Mouse (Mus musculus) embryonic facial prominence, embryonic 15.5 days (tissue): ENCODE data around the gene Dlgap1. TPM values are rescaled to one million over a fixed set of nuclear protein-coding genes. Genes with fewer than 3 reads are reported as not detected.

Experiments used
- ATAC-seq: fragments of 200-750 bp; cut with Nextera tagmentation; 2 replicates; pipeline ENCODE4 v1.8.0; 2017; ENCODE audit warnings: low read depth, moderate TSS enrichment; ENCODE audit not compliant: insufficient number of reproducible peaks, low FRiP score, low TSS enrichment
- H3K27ac ChIP-seq: fragments of 300-500 bp; sonication (generic); replicated peaks from 2 replicates; pipeline ENCODE4 v1.5.1; 2015; ENCODE audit warnings: mild to moderate bottlenecking, inconsistent platforms
- H3K27me3 ChIP-seq: fragments of 300-500 bp; sonication (generic); 2 replicates; pipeline ENCODE4 v1.6.1; 2015; ENCODE audit warnings: inconsistent platforms
- H3K36me3 ChIP-seq: fragments of 300-500 bp; sonication (generic); 2 replicates; pipeline ENCODE4 v1.6.1; 2015; ENCODE audit warnings: mild to moderate bottlenecking, inconsistent platforms
- H3K4me1 ChIP-seq: fragments of 300-500 bp; sonication (generic); 2 replicates; pipeline ENCODE4 v1.6.1; 2015; ENCODE audit warnings: inconsistent platforms
- H3K4me2 ChIP-seq: fragments of 300-500 bp; sonication (generic); replicated peaks from 2 replicates; pipeline ENCODE4 v1.6.1; 2015; ENCODE audit warnings: mild to moderate bottlenecking, inconsistent platforms
- H3K4me3 ChIP-seq: fragments of 300-500 bp; sonication (generic); replicated peaks from 2 replicates; pipeline ENCODE4 v1.5.1; 2015; ENCODE audit warnings: mild to moderate bottlenecking, inconsistent platforms
- H3K9ac ChIP-seq: fragments of 300-500 bp; sonication (generic); 2 replicates; pipeline ENCODE4 v1.6.1; 2015; ENCODE audit warnings: inconsistent platforms
- H3K9me3 ChIP-seq: fragments of 300-500 bp; sonication (generic); replicated peaks from 2 replicates; pipeline ENCODE4 v1.6.1; 2016; ENCODE audit warnings: inconsistent platforms
- WGBS: fragments of 180-500 bp; shearing (Covaris S2); methylation state at CpG from one replicate; pipeline ENCODE4 v1.1.7; 2015; 5-methylcytosine and 5-hydroxymethylcytosine counted together
- polyA plus RNA-seq: library from polyadenylated mRNA; unstranded; fragments of >200 nt; fragmentation: Nextera tagmentation; extraction: Ambion mirVana; gene quantifications from 2 replicates; pipeline ENCODE4 v1.2.1, GENCODE M21; 2015

The Dlgap1 gene
- polyA plus RNA-seq, 1 experiment from 2014 or later, result 4.9 TPM

- H3K4me2 ChIP-seq, result no peak overlapping the region
- no peaks in the 10 kb centered on the region for H3K27me3 ChIP-seq
- H3K9ac ChIP-seq, result no peak overlapping the region
- H3K27ac ChIP-seq, result peak overlapping the region; percentile 65; the same call in 1 of the 2 replicates
- 33% methylated on average over 6 of the region's 6 CpGs for WGBS
- no peak overlapping the region for H3K4me3 ChIP-seq
- ATAC-seq, result peak; percentile 79
- H3K4me1 ChIP-seq, result peaks cover 15% of the 10 kb centered on the region
- H3K36me3 ChIP-seq, result no peaks in the 10 kb centered on the region
- H3K9me3 ChIP-seq, result no peaks in the 10 kb centered on the region
Measured at GRCm38 (mm10) chr17:70629653-70630378, 660.9 kb downstream of the Dlgap1 start.

GRCm38 (mm10) chr17:70633181-70633944 lies 664.5 kb downstream of the Dlgap1 start:
- H3K4me3 ChIP-seq, result no peak overlapping the region
- H3K36me3 ChIP-seq, result no peaks in the 10 kb centered on the region
- WGBS, result 16% methylated on average over 9 of the region's 9 CpGs
- 0 out of 2 replicates have a peak overlapping the region, but pooled peaks have one; percentile 24 for H3K4me2 ChIP-seq
- ATAC-seq, result no peak
- no peaks in the 10 kb centered on the region for H3K9me3 ChIP-seq
- H3K27ac ChIP-seq, result no peak overlapping the region
- H3K9ac ChIP-seq, result no peak overlapping the region
- H3K27me3 ChIP-seq, result no peaks in the 10 kb centered on the region
- peaks cover 15% of the 10 kb centered on the region for H3K4me1 ChIP-seq

GRCm38 (mm10) chr17:70643211-70643610 lies 674.3 kb downstream of the Dlgap1 start:
- Histone ChIP-seq H3K4me1 (no peaks in the 10 kb centered on the region), H3K9ac (no peak overlapping the region), H3K27ac (no peak overlapping the region), H3K9me3 (no peaks in the 10 kb centered on the region), H3K36me3 (no peaks in the 10 kb centered on the region), H3K27me3 (no peaks in the 10 kb centered on the region), H3K4me3 (no peak overlapping the region), H3K4me2 (no peak overlapping the region)
- WGBS, result 83% methylated on average over 1 of the region's 1 CpGs
- ATAC-seq, result no peak

- Histone ChIP-seq H3K9me3 (peaks cover 3% of the 10 kb centered on the region; the same call in 1 of the 2 replicates), H3K36me3 (no peaks in the 10 kb centered on the region), H3K27ac (no peak overlapping the region), H3K27me3 (no peaks in the 10 kb centered on the region), H3K4me3 (no peak overlapping the region), H3K4me2 (no peak overlapping the region), H3K9ac (no peak overlapping the region), H3K4me1 (no peaks in the 10 kb centered on the region)
- no peak for ATAC-seq
- WGBS, result 43% methylated on average over 4 of the region's 4 CpGs
Measured at GRCm38 (mm10) chr17:70646641-70647040, 677.8 kb downstream of the Dlgap1 start.

- no peaks in the 10 kb centered on the region for H3K36me3 ChIP-seq
- H3K4me2 ChIP-seq, result no peak overlapping the region
- no peak overlapping the region for H3K27ac ChIP-seq
- no peak overlapping the region for H3K4me3 ChIP-seq
- H3K4me1 ChIP-seq, result no peaks in the 10 kb centered on the region
- 63% methylated on average over 3 of the region's 3 CpGs for WGBS
- H3K27me3 ChIP-seq, result no peaks in the 10 kb centered on the region
- H3K9me3 ChIP-seq, result no peaks in the 10 kb centered on the region
- no peak overlapping the region for H3K9ac ChIP-seq
- no peak for ATAC-seq
Measured at GRCm38 (mm10) chr17:70661382-70661781, 692.5 kb downstream of the Dlgap1 start.

GRCm38 (mm10) chr17:70663992-70664391 lies 695.1 kb downstream of the Dlgap1 start:
- no peak for ATAC-seq
- Histone ChIP-seq H3K4me1 (no peaks in the 10 kb centered on the region), H3K4me3 (no peak overlapping the region), H3K9ac (no peak overlapping the region), H3K27me3 (no peaks in the 10 kb centered on the region), H3K27ac (no peak overlapping the region), H3K36me3 (no peaks in the 10 kb centered on the region), H3K9me3 (no peaks in the 10 kb centered on the region), H3K4me2 (no peak overlapping the region)
- WGBS, result 73% methylated on average over 6 of the region's 6 CpGs

- Histone ChIP-seq H3K27ac (no peak overlapping the region), H3K4me1 (no peaks in the 10 kb centered on the region), H3K36me3 (no peaks in the 10 kb centered on the region), H3K27me3 (no peaks in the 10 kb centered on the region), H3K4me3 (no peak overlapping the region), H3K9me3 (no peaks in the 10 kb centered on the region), H3K4me2 (no peak overlapping the region), H3K9ac (no peak overlapping the region)
- no peak for ATAC-seq
Measured at GRCm38 (mm10) chr17:70664484-70665040, 695.7 kb downstream of the Dlgap1 start.

- WGBS, result 82% methylated on average over 13 of the region's 13 CpGs
- Histone ChIP-seq H3K36me3 (no peaks in the 10 kb centered on the region), H3K27ac (no peak overlapping the region), H3K9me3 (no peaks in the 10 kb centered on the region), H3K27me3 (no peaks in the 10 kb centered on the region), H3K9ac (no peak overlapping the region), H3K4me3 (no peak overlapping the region), H3K4me1 (no peaks in the 10 kb centered on the region), H3K4me2 (no peak overlapping the region)
- ATAC-seq, result no peak
Measured at GRCm38 (mm10) chr17:70673985-70674384, 705.1 kb downstream of the Dlgap1 start.

GRCm38 (mm10) chr17:70676522-70676921 lies 707.6 kb downstream of the Dlgap1 start:
- no peak for ATAC-seq
- H3K36me3 ChIP-seq, result no peaks in the 10 kb centered on the region
- H3K27ac ChIP-seq, result no peak overlapping the region
- H3K9ac ChIP-seq, result no peak overlapping the region
- no peaks in the 10 kb centered on the region for H3K27me3 ChIP-seq
- H3K9me3 ChIP-seq, result no peaks in the 10 kb centered on the region
- no peak overlapping the region for H3K4me2 ChIP-seq
- whole genome bisulfite sequencing, result 56% methylated on average over 2 of the region's 2 CpGs
- no peak overlapping the region for H3K4me3 ChIP-seq
- no peaks in the 10 kb centered on the region for H3K4me1 ChIP-seq

GRCm38 (mm10) chr17:70683561-70684167 lies 714.8 kb downstream of the Dlgap1 start:
- no peak for ATAC-seq
- 0 out of 2 replicates have a peak overlapping the region, but pooled peaks have one; percentile 4 for H3K4me2 ChIP-seq
- 10% methylated on average over 15 of the region's 15 CpGs for WGBS
- H3K9ac ChIP-seq, result no peak overlapping the region
- H3K4me3 ChIP-seq, result no peak overlapping the region
- no peaks in the 10 kb centered on the region for H3K9me3 ChIP-seq
- peaks cover 5% of the 10 kb centered on the region; the same call in 1 of the 2 replicates for H3K4me1 ChIP-seq
- no peak overlapping the region for H3K27ac ChIP-seq
- H3K27me3 ChIP-seq, result no peaks in the 10 kb centered on the region
- H3K36me3 ChIP-seq, result no peaks in the 10 kb centered on the region

- Histone ChIP-seq H3K4me2 (no peak overlapping the region), H3K4me3 (no peak overlapping the region), H3K27ac (no peak overlapping the region), H3K9me3 (no peaks in the 10 kb centered on the region), H3K36me3 (no peaks in the 10 kb centered on the region), H3K4me1 (no peaks in the 10 kb centered on the region), H3K9ac (no peak overlapping the region), H3K27me3 (no peaks in the 10 kb centered on the region)
- ATAC-seq, result no peak
- 81% methylated on average over 6 of the region's 6 CpGs for WGBS
Measured at GRCm38 (mm10) chr17:70690174-70690573, 721.3 kb downstream of the Dlgap1 start.
